Mouse (Mus musculus) frontal cortex, postnatal 10 days (tissue): ENCODE results near the gene Rfwd3.
"Not testable (repeated sequence)": the region's sequence is repeated elsewhere in the genome, so short reads cannot be mapped to it uniquely, and the experiment has no call there.

Experiments
- DNase-seq, 2 experiments: peaks; one replicate each; pipeline ENCODE4 v3.0.0; 2022; ENCODE audit warnings: low spot score in 2 of 2, mixed read lengths in 1 of 2

Rfwd3 gene

GRCm38 (mm10) chr8:111290586-111290985 is 9.4 kb downstream of the Rfwd3 start:
- DNase-seq = no peak

- DNase-seq = no peak
Measured at GRCm38 (mm10) chr8:111285603-111286002, 14.4 kb downstream of the Rfwd3 start.

DNA sequence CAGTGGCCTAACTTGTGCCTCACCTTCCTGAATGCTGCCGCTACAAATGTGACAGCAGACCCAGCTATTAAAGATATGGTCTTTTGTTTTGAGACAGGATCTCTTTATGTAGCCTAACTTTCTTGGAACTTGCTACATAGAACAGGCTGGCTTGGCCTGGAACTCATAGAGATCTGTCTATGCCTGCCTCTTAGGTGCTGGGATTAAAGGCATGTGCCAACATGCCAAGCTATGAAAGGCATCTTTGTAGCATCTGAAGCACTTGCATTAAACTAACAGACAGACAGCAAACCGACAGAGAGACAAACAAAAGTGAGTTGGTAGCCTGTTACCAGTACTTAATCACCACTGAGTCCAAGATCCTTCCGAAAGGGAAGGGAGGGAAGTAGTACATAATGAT is 17.9 kb downstream of the Rfwd3 start:
- no peak for DNase-seq

DNA sequence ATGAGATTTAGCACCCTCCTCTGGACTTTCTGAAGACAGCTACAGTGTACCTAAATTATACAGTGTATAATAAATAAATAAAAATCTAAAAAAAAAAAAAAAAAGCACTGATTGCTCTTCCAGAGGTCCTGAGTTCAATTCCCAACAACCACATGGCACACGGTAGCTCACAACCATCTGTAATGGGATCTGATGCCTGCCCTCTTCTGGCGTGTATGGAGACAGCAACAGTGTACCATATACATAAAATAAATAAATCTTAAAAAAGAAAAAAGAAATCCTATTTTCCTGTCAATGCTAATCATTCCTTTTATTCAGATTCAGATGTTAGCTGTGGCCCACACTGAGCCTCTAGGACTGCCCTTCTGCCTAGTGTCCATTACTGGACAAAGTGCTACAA is 31.7 kb downstream of the Rfwd3 start:
- no peak for DNase-seq

DNA sequence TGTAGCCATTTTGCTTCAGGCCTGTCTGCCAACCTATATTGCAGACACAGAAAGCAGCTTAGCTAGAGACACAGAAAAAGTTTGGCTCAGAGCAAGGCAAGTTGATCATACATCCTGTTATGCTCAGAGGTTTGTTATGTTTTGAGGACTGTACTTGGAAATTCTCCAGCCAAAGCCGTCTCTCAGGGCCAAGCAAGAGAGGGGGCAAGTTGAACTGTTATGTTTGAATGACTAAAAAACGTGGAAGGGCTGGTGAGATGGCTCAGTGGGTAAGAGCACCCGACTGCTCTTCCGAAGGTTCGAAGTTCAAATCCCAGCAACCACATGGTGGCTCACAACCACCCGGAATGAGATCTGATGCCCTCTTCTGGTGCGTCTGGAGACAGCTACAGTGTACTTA is 33.9 kb downstream of the Rfwd3 start:
- not testable (repeated sequence) for DNase-seq

- no peak for DNase-seq
Measured at GRCm38 (mm10) chr8:111264693-111265220, 35.3 kb downstream of the Rfwd3 start.

- no peak for DNase-seq
Measured at GRCm38 (mm10) chr8:111261981-111262381, 38.0 kb downstream of the Rfwd3 start.

- DNase-seq = no peak
Measured at GRCm38 (mm10) chr8:111260251-111260650, 39.8 kb downstream of the Rfwd3 start.

- DNase-seq = no peak
Measured at GRCm38 (mm10) chr8:111259408-111259741, 40.6 kb downstream of the Rfwd3 start.

- peak; percentile 82 to 91 for DNase-seq
Measured at GRCm38 (mm10) chr8:111258631-111259407, 41.2 kb downstream of the Rfwd3 start, which contains the start of gene Glg1. TSS of gene Glg1 (minus strand) at chr8:111259216.

DNA sequence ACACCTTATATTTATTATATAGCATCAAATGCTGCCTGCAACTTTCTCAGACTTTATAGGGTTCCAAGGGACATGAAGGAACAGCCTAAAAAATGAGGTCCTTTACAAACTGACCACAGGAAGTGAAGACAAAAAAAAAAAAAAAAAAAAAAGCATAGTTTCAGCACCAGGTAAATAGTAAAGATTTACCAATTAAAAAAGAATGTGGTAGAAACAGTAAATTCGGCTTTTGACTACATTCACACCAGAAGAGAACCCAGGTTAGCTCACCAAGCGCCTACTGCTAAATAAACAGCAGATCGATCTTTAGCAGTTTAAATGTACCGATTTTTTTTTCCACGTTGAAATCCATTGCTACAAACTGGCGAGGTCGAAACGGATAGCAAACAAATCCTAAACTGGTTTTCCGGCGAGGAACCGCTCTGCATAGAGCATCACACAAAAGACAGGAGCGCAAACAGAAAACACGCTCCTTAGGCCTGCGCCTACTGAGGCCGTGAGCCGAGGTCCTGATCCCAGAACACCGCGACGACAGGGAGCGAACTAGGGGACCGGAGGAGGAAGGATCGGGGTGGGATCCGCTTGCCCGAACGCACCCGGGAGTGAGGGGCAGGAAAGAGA is 41.9 kb downstream of the Rfwd3 start:
- DNase-seq = no peak

DNA sequence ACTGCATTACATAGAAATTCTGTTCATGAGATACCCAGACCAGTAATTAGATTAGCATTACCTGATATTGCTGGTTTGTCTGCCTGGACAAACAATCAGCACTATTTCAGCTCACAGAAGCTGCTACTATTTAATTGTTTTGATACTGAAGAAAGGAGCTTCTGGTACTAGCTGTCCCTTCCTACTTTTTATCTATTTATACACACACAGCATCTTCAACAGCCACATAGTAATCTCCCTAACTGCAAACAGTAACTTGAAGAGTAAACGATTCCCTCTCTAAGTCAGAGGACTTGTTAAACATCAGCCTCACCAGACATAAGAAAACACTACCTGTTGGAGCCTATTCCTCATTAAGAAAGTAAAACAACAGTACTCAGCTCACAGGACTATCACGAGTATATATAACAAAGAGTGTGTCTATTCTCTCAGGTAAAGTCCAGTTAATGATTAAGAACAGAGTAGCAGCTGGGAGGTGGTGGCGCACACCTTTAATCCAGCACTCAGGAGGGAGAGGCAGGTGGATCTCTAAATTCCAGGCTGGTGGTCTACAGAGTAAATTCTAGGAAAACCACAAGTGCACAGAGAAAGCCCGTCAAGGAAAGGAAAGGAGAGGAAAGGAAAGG is 47.4 kb downstream of the Rfwd3 start:
- no peak for DNase-seq

GRCm38 (mm10) chr8:111250111-111250510 is 49.9 kb downstream of the Rfwd3 start:
- DNase-seq = no peak

GRCm38 (mm10) chr8:111248136-111248535 is 51.9 kb downstream of the Rfwd3 start:
- no peak for DNase-seq

- not testable (repeated sequence) for DNase-seq
Measured at GRCm38 (mm10) chr8:111246864-111247263, 53.2 kb downstream of the Rfwd3 start.

GRCm38 (mm10) chr8:111246287-111246830 is 53.7 kb downstream of the Rfwd3 start:
- DNase-seq = no peak

- no peak for DNase-seq
Measured at GRCm38 (mm10) chr8:111237301-111237700, 62.7 kb downstream of the Rfwd3 start.

DNA sequence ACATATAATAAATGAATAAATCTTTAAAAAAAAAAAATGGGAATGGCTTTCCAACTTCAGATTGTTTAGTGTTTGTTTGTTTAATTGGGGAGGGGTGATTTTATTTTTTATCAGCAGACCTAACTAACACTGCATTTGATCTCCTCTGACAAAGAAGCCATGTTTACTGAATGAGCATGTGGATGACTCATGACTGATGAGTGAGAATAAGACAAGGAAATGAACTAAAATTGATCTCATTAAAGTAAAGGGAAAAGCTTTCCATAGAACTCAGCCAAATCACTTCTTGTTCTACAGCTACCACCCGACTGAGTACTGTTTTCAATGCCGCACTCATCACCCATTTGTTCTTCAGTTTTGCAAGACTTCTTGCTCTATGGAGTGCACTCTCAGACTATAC is 66.3 kb downstream of the Rfwd3 start:
- DNase-seq = no peak

DNA sequence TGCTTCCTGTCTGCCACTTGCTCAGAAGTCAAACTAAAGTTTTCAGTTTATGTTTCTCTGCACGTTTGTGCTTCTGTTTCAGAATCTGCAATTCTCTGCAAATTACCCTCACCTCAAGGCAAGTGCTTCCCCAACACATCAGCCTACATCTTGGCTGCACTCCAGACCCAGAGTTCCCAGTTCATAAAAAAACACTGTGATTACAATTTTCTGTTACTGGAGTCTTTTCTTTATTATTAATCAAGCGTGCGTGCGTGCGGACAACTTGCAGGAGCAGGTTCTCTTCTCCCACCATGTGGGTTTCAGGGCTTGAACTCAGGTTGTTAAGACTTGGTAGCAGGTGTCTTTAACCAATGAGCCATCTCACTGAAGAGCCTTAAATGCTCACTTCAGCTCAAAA is 75.9 kb downstream of the Rfwd3 start:
- DNase-seq = no peak
